Mouse (Mus musculus): Measurements from ENCODE around the gene Etfa. TPM values are rescaled to one million over a fixed set of nuclear protein-coding genes. Genes with fewer than 3 reads are reported as not detected.
A peak's percentile ranks its signal among the peaks of the same experiment; 100 is the strongest.

Etfa gene
- total RNA-seq, 2 experiments from 2014 or later = 36.5 to 43.5 TPM

DNA sequence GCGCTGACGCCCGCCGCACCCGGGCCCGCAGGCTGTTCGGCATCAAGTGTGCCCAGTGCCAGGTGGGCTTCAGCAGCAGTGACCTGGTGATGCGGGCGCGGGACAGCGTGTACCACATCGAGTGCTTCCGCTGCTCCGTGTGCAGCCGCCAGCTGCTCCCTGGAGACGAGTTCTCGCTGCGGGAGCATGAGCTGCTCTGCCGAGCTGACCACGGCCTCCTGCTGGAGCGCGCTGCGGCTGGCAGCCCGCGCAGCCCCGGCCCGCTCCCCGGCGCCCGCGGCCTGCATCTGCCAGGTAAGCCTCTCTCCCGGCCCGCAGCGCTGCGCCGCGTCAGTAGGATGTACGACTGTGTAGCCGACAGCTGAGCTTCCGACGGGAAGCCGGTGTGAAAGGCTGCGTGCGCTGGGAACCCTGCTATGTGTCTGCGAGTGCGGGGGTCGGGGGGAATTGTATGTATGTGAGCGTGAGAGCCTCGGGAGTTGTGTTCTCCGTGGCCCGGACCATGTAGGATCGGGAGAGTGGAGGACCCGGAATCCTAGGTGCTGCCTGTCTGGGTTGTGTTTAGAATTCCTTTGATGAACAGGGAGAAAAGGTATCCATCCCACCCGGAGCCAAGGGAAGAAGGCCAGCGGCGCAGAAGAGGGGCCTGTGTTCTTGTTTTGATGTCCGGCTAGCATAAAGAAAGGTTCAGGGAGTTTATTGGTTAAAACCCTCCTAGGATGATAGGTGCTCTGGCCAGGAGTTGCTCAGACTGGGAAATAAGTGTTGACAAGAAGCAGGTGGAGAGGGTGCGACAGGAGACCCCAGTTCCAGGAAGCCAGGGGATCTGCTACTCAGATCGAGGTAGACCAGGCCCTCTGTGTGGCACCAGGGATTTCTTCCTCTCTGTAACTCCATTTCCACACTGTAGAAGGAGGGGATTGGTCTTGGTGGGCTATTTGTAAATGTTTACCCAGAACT, 30.6 kb upstream of the Etfa start:
- no peak overlapping the region for H3K27ac ChIP-seq
- no peak for DNase-seq (ENCODE audit: extremely low spot score in 1 of 2, low spot score in 2 of 2)
- TF ChIP-seq CTCF (IDR thresholded peaks at IDR 0.05) = no peak
- intact Hi-C loops (cut with DNase I) = loop anchor here (10.0 kb wide), 1 partner anchor 218 kb away; the partner anchor contains the start of genes Nrg4 and Tmem266
- H3K4me3 ChIP-seq = no peak overlapping the region

DNA sequence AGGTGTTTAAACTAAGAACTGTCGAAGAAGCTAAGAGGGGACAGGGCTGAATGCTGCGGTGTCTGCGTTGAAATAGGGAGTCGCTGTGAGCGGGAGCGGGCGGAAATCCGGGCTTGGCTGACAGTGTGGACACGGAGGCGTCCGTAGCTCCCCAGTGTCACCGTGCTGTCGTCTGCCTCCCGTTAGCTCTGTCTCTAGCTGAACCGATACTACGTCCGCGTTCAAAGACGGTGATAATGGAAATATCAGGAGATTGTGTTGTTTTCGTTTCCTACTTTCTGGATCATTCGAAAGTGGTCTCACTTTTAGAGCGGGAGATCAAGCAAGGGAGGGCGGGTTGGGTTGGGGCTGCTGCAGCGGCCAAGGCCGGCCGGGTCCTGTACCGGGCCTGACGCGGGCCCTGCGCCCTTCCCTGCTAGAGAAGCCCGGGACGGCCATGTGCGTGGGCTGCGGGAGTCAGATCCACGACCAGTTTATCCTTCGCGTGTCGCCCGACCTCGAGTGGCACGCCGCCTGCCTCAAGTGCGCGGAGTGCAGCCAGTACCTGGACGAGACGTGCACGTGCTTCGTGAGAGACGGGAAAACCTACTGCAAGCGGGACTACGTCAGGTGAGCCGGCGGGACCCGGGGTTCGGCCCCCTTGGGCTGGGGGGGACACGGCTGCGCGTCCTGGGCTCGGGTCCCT, 29.8 kb upstream of the Etfa start:
- DNase-seq (ENCODE audit: extremely low spot score in 1 of 2, low spot score in 2 of 2) = no peak
- intact Hi-C loops (cut with DNase I) = loop anchor here (10.0 kb wide), 1 partner anchor 217 kb away; the partner anchor contains the start of genes Nrg4 and Tmem266
- TF ChIP-seq CTCF (IDR thresholded peaks at IDR 0.05) = no peak
- H3K4me3 ChIP-seq = no peak overlapping the region
- no peak overlapping the region for H3K27ac ChIP-seq

GRCm38 (mm10) chr9:55540888-55541287, 28.8 kb upstream of the Etfa start:
- no peak overlapping the region for H3K27ac ChIP-seq
- TF ChIP-seq CTCF (IDR thresholded peaks at IDR 0.05) = no peak
- DNase-seq (ENCODE audit: extremely low spot score in 1 of 2, low spot score in 2 of 2) = no peak
- intact Hi-C loops (cut with DNase I) = loop anchor here (10.0 kb wide), 1 partner anchor 216 kb away; the partner anchor contains the start of genes Nrg4 and Tmem266
- peak overlapping the region; percentile 1; the same call in 1 of the 2 replicates for H3K4me3 ChIP-seq

GRCm38 (mm10) chr9:55540391-55540770, 28.3 kb upstream of the Etfa start:
- no peak for TF ChIP-seq CTCF (IDR thresholded peaks at IDR 0.05)
- no peak overlapping the region for H3K4me3 ChIP-seq
- no peak for DNase-seq (ENCODE audit: extremely low spot score in 1 of 2, low spot score in 2 of 2)
- intact Hi-C loops (cut with DNase I) = loop anchor here (10.0 kb wide), 1 partner anchor 216 kb away; the partner anchor contains the start of genes Nrg4 and Tmem266
- no peak overlapping the region for H3K27ac ChIP-seq

GRCm38 (mm10) chr9:55539661-55540390, 27.8 kb upstream of the Etfa start:
- Histone ChIP-seq H3K27ac (no peak overlapping the region), H3K4me3 (no peak overlapping the region)
- DNase-seq (ENCODE audit: extremely low spot score in 1 of 2, low spot score in 2 of 2) = no peak
- no peak for TF ChIP-seq CTCF (IDR thresholded peaks at IDR 0.05)
- intact Hi-C loops (cut with DNase I) = loop anchor here (10.0 kb wide), 1 partner anchor 215 kb away; the partner anchor contains the start of genes Nrg4 and Tmem266

DNA sequence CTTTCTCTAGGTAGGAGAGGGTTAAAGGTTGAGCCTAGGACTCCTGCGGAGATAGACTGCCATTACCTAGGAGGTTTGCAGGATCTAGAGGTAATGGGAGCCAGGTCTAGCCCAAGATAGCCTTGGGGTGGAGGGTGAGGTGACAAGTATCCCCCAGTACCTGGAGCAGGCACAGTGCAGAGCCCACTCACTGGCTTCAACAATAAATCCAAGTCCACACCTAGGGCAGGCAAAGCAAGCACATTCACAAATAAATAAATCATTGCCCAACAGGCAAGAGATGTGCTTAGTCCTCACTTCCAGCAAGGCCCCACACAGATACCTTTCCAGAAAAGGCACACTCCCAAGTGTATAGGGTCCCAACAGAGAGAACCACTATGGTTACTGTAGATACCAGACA, 27.0 kb upstream of the Etfa start:
- DNase-seq (ENCODE audit: extremely low spot score in 1 of 2, low spot score in 2 of 2) = no peak
- Histone ChIP-seq H3K27ac (no peak overlapping the region), H3K4me3 (no peak overlapping the region)
- intact Hi-C loops (cut with DNase I) = no loop called here
- no peak for TF ChIP-seq CTCF (IDR thresholded peaks at IDR 0.05)

- no peak within 1 kb of the TSS for H3K4me3 ChIP-seq
- intact Hi-C loops (cut with DNase I) = no loop called here
- DNase-seq (ENCODE audit: extremely low spot score in 1 of 2, low spot score in 2 of 2) = no peak
- TF ChIP-seq CTCF (IDR thresholded peaks at IDR 0.05) = no peak
- H3K27ac ChIP-seq = no peak within 1 kb of the TSS
Measured at GRCm38 (mm10) chr9:55538377-55538776, 26.3 kb upstream of the Etfa start, which contains the start of gene Isl2. Gene Isl2 (plus strand): TSS chr9:55538672.

GRCm38 (mm10) chr9:55535907-55536306, 23.9 kb upstream of the Etfa start:
- no peak overlapping the region for H3K27ac ChIP-seq
- intact Hi-C loops (cut with DNase I) = loop anchor here (1.0 kb wide), 1 partner anchor 107 kb away; no protein-coding TSS in a partner anchor
- TF ChIP-seq CTCF (IDR thresholded peaks at IDR 0.05) = peak; percentile 78

GRCm38 (mm10) chr9:55525716-55526115, 13.7 kb upstream of the Etfa start:
- peak; percentile 32 for TF ChIP-seq CTCF (IDR thresholded peaks at IDR 0.05)
- intact Hi-C loops (cut with DNase I) = no loop called here
- no peak overlapping the region for H3K4me3 ChIP-seq
- DNase-seq (ENCODE audit: extremely low spot score in 1 of 2, low spot score in 2 of 2) = no peak
- H3K27ac ChIP-seq = no peak overlapping the region

More at GRCm38 (mm10) chr9:55535907-55536306, 23.9 kb upstream of the Etfa start:
- DNase-seq (ENCODE audit: extremely low spot score in 1 of 2, low spot score in 2 of 2) = peak in 1 of 2 experiments; percentile 43
- H3K4me3 ChIP-seq = no peak overlapping the region

DNA sequence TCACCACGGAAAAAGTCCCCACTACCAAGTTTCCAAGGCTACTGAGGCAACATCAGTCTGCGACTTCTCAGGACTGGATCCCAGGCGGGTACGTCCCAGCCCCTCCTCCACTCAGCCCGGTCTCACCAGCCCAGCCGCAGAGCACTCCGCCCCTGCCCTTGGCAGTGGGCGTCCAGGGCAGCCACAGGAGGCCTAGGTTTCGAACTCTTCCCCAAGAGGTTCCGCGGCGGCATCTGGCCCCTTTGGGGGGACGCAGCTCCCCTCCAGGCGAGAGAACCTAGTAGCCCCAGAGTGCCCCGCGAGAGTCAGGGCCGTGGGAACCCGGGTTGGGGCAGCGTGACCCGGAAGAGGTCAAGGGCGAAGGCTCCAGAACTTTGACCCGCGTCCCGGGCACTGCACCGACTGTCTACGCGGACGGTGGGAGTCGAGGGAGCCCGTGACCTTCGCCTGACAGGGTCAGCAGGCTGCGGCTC, 486 bp downstream of the Etfa start:
- Histone ChIP-seq H3K27ac (peak overlapping the region; percentile 93), H3K4me3 (peak overlapping the region; percentile 92)
- DNase-seq (ENCODE audit: extremely low spot score in 1 of 2, low spot score in 2 of 2) = peak in 1 of 2 experiments; percentile 30
- intact Hi-C loops (cut with DNase I) = no loop called here
- no peak for TF ChIP-seq CTCF (IDR thresholded peaks at IDR 0.05)

DNA sequence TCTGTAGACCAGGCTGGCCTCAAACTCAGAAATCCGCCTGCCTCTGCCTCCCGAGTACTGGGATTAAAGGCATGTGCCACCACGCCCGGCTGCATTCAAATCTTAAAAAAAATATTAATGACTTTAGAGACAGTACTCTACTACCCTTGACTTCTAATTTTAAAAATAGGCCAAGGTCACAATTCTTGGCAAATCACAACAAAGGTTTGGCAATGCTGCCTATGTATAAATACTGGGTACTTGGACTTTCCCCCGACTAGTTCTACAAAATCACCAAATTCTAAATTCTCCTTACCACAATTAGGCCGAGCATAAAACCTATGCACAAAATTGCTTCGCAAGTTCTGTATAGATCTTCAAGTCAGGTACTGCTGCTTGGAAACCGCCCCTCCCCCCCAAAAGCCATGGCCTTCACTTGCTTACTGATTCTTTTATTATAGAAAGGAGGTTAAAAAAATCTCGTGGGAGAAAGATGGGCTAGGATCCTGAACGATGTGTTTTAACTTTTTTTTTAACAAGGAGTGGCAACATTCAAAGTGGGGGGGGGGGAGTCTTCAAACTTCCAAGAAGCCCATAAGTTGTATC, 1.3 kb downstream of the Etfa start:
- no peak for TF ChIP-seq CTCF (IDR thresholded peaks at IDR 0.05)
- DNase-seq (ENCODE audit: extremely low spot score in 1 of 2, low spot score in 2 of 2) = no peak
- intact Hi-C loops (cut with DNase I) = no loop called here
- H3K27ac ChIP-seq = no peak overlapping the region
- H3K4me3 ChIP-seq = no peak overlapping the region
